Mouse (Mus musculus) CH12.LX (cell line): ENCODE measurements around the gene Abcd3. TPM values are rescaled to one million over a fixed set of nuclear protein-coding genes. Genes with fewer than 3 reads are reported as not detected.
"Not testable (repeated sequence)": the region's sequence is repeated elsewhere in the genome, so short reads cannot be mapped to it uniquely, and the experiment has no call there.

Source experiments
- DNase-seq: peaks from one replicate; pipeline ENCODE4 v3.0.0-alpha.2; 2013; ENCODE audit errors: extremely low read depth
- H3K27ac ChIP-seq: 2 replicates; pipeline ENCODE4 v1.5.1; 2012; ENCODE audit warnings: low read depth, mild to moderate bottlenecking, control low read depth, moderate library complexity; ENCODE audit not compliant: insufficient read depth
- H3K27me3 ChIP-seq: replicated peaks from 2 replicates; pipeline ENCODE3; 2012; ENCODE audit warnings: inconsistent platforms
- H3K36me3 ChIP-seq, 2 experiments: replicated peaks in 1 of 2; 2 replicates each; pipeline versions ENCODE3 to v1.6.1; 2012; ENCODE audit warnings: inconsistent platforms in 1 of 2, low read length in 1 of 2, mild to moderate bottlenecking in 1 of 2, mixed read lengths in 1 of 2, moderate library complexity in 1 of 2; ENCODE audit not compliant: control insufficient read depth in 1 of 2, insufficient read depth in 1 of 2
- H3K4me1 ChIP-seq, 2 experiments: 2 replicates each; pipeline ENCODE4 v1.6.1; 2012; ENCODE audit warnings: inconsistent platforms in 1 of 2, moderate library complexity in 1 of 2; ENCODE audit not compliant: insufficient read depth in 2 of 2, control insufficient read depth in 1 of 2
- H3K4me2 ChIP-seq: 2 replicates; pipeline ENCODE4 v1.6.1; 2012; ENCODE audit warnings: low read depth, mild to moderate bottlenecking, control low read depth; ENCODE audit not compliant: poor library complexity, insufficient read depth, severe bottlenecking
- H3K4me3 ChIP-seq, 3 experiments: fragments of 150-350 bp in 1 of 3; sonication (generic) in 1 of 3; replicated peaks in 1 of 3; 2 replicates each; pipeline versions ENCODE3 to v1.5.1; 2011 to 2012; ENCODE audit warnings: low read depth in 2 of 3, low read length in 2 of 3, mild to moderate bottlenecking in 2 of 3, moderate library complexity in 2 of 3, control low read depth in 1 of 3, improper control_type of control experiment in 1 of 3, inconsistent platforms in 1 of 3, mixed read lengths in 1 of 3; ENCODE audit not compliant: poor library complexity in 1 of 3
- H3K79me2 ChIP-seq: replicated peaks from 2 replicates; pipeline ENCODE4 v1.6.1; 2012; ENCODE audit warnings: mild to moderate bottlenecking, moderate library complexity; ENCODE audit not compliant: control insufficient read depth, poor library complexity, insufficient read depth, severe bottlenecking; ENCODE audit errors: extremely low read depth
- H3K9ac ChIP-seq: 2 replicates; pipeline ENCODE4 v1.6.1; 2012; ENCODE audit warnings: low read depth, mild to moderate bottlenecking, control low read depth, moderate library complexity; ENCODE audit not compliant: insufficient read depth
- H3K9me3 ChIP-seq: replicated peaks from 2 replicates; pipeline ENCODE3; 2012; ENCODE audit warnings: low read length, inconsistent platforms, mixed read lengths
- CTCF ChIP-seq, 2 experiments: IDR thresholded peaks in 1 of 2; conservative IDR thresholded peaks in 1 of 2; 2 replicates each; pipeline ENCODE4 v1.5.1; 2011 to 2012; ENCODE audit warnings: low read depth in 2 of 2, low read length in 2 of 2, improper control_type of control experiment in 1 of 2, inconsistent platforms in 1 of 2, mild to moderate bottlenecking in 1 of 2, moderate library complexity in 1 of 2
- ETS1 ChIP-seq: conservative IDR thresholded peaks from 2 replicates; pipeline ENCODE4 v1.6.1; 2012; ENCODE audit warnings: low read depth, mild to moderate bottlenecking, inconsistent platforms, low read length, improper control_type of control experiment, moderate library complexity
- IRF4 ChIP-seq: IDR thresholded peaks from 2 replicates; pipeline ENCODE4 v1.6.1; 2014; ENCODE audit warnings: low read depth, mild to moderate bottlenecking, inconsistent platforms, low read length, improper control_type of control experiment
- MAX ChIP-seq: IDR thresholded peaks from 2 replicates; pipeline ENCODE4 v1.6.1; 2011; ENCODE audit warnings: low read length, improper control_type of control experiment
- MXI1 ChIP-seq: IDR thresholded peaks from 2 replicates; pipeline ENCODE4 v1.6.1; 2011; ENCODE audit warnings: mild to moderate bottlenecking, low read depth, low read length, improper control_type of control experiment
- NELFE ChIP-seq: IDR thresholded peaks from 2 replicates; pipeline ENCODE4 v1.6.1; 2011; ENCODE audit warnings: low read depth, low read length, improper control_type of control experiment
- RAD21 ChIP-seq: IDR thresholded peaks from 2 replicates; pipeline ENCODE4 v1.6.1; 2011; ENCODE audit warnings: low read depth, mild to moderate bottlenecking, low read length, improper control_type of control experiment, moderate library complexity
- SMC3 ChIP-seq: IDR thresholded peaks from 2 replicates; pipeline ENCODE4 v1.6.1; 2011; ENCODE audit warnings: low read depth, low read length, improper control_type of control experiment
- TBP ChIP-seq: conservative IDR thresholded peaks from 2 replicates; pipeline ENCODE4 v1.6.1; 2011; ENCODE audit warnings: low read depth, low read length, improper control_type of control experiment
- TCF12 ChIP-seq: IDR thresholded peaks from 2 replicates; pipeline ENCODE4 v1.6.1; 2014; ENCODE audit warnings: low read depth, mild to moderate bottlenecking, inconsistent platforms, low read length, improper control_type of control experiment
- dilution Hi-C: fragments of 300-500 bp; cut with MboI; formaldehyde crosslinking; loops from 2 replicates; pipeline ENCODE4 v1.14.3; 2020; ENCODE audit warnings: low sequenced_read_pairs; ENCODE audit not compliant: extremely low pct_unique_long_range_greater_than_20kb, extremely low pct_ligation_motif_present
- in situ Hi-C: fragments of 300-500 bp; cut with MboI; formaldehyde crosslinking; loops from 3 replicates; pipeline ENCODE4 v1.14.3; 2019; ENCODE audit warnings: low sequenced_read_pairs, low pct_ligation_motif_present, low pct_unique_long_range_greater_than_20kb, mixed read lengths
- polyA plus RNA-seq: library from polyadenylated mRNA; unstranded; fragments of >175 nt; gene quantifications from 2 replicates; pipeline ENCODE4 v1.2.1, GENCODE M21; 2012; ENCODE audit warnings: low read depth; ENCODE audit not compliant: insufficient read length
- total RNA-seq, 2 experiments: library from RNA; depleted of rRNA; stranded (reverse); fragments of 300-350 nt in 1 of 2; fragments of >200 nt in 1 of 2; gene quantifications; 2 replicates each; pipeline ENCODE4 v1.2.3; 2012 to 2014

Abcd3 gene
- total and polyA plus RNA-seq, 3 experiments: 53.5 to 65.9 (median 53.8) TPM

DNA sequence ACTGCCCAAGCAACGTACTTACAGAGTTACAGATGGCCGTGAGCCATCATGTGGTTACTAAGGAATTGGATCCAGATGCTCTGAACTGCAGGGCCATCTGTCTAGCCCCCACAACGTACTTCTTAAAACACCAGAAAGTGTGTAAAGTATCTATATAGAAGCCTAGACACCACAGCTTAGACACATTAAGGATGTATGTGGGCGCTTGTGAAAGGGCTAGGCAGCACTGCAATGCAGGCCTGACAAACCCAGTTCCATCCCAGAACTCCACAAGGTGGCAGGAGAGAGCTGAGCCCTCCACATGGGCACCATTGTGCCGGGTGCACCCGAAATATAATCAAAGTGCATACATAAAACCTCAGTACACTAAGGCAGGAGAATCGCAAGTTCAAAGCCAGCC is 37.2 kb downstream of the Abcd3 start:
- Histone ChIP-seq H3K27me3 (no peaks in the 10 kb centered on the region), H3K9ac (no peak overlapping the region), H3K4me2 (no peak overlapping the region), H3K27ac (no peak overlapping the region), H3K4me1 (peaks cover 0 to 4% of the 10 kb centered on the region in 2 experiments; a peak in 1 of 4 replicates), H3K9me3 (no peaks in the 10 kb centered on the region), H3K4me3 (no peak overlapping the region), H3K36me3 (peaks cover 45 to 72% of the 10 kb centered on the region in 2 experiments), H3K79me2 (no peaks in the 10 kb centered on the region; the same call in 1 of the 2 replicates)
- peak; percentile 73 for DNase-seq
- peak; percentile 72 for TF ChIP-seq RAD21
- TF ChIP-seq IRF4: no peak
- peak; percentile 55 to 81 for TF ChIP-seq CTCF (conservative IDR thresholded peaks at IDR 0.05 in 1 of 2, IDR thresholded peaks at IDR 0.05 in 1 of 2; ENCODE audit: low read depth in 2 of 2, low read length in 2 of 2)
- no peak for TF ChIP-seq TBP
- no peak for TF ChIP-seq MXI1
- no peak for TF ChIP-seq ETS1
- TF ChIP-seq MAX: peak; percentile 10; the same call in 1 of the 2 replicates
- no peak for TF ChIP-seq NELFE
- peak; percentile 76 for TF ChIP-seq SMC3
- in situ Hi-C loops (no loop called here), dilution Hi-C loops (no loop called here)

DNA sequence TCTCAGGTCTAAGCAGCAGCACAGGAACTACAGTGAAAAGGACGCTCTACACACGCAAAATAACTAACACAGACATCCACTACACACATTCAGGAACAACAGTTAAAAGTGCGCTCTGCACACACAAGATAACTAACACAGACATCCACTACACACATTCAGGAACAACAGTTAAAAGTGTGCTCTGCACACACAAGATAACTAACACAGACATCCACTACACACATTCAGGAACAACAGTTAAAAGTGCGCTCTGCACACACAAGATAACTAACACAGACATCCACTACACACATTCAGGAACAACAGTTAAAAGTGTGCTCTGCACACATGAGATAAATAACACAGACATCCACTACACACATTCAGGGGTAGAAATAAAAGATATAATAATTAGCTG is 41.8 kb downstream of the Abcd3 start:
- in situ Hi-C loops: not testable (repeated sequence)

DNA sequence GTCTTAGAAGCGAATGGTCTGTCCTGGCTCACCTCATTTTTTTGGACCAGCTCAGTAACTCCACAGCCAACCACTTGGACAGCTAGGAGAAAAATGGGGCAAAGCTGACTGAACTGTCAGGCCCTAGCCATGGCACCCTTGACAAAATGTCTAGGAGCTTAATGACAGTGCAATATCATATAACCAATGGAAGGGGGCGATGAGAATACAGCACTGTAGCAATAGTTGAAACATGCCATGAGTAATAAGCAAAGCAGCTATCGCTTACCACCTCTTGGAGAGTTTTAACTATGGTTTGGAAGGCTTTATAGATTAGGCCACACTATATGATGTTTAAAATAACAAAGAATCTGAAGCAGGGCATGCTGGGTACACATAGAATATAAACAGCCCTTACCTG is 46.3 kb downstream of the Abcd3 start:
- in situ Hi-C loops: no loop called here
- H3K4me3 ChIP-seq: no peak overlapping the region
- no peak for TF ChIP-seq TCF12
- peaks cover 0 to 20% of the 10 kb centered on the region in 2 experiments; a peak in 2 of 4 replicates for H3K4me1 ChIP-seq
- no peaks in the 10 kb centered on the region for H3K9me3 ChIP-seq
- no peaks in the 10 kb centered on the region for H3K79me2 ChIP-seq
- H3K36me3 ChIP-seq: peaks cover 74 to 81% of the 10 kb centered on the region in 2 experiments
- no peak overlapping the region for H3K9ac ChIP-seq
- no peak for DNase-seq
- H3K27me3 ChIP-seq: no peaks in the 10 kb centered on the region
- dilution Hi-C loops: no loop called here
- H3K4me2 ChIP-seq: no peak overlapping the region
- no peak overlapping the region for H3K27ac ChIP-seq

More for the DNA sequence above, 41.8 kb downstream of the Abcd3 start:
- H3K9me3 ChIP-seq, dilution Hi-C loops, H3K4me1 ChIP-seq, H3K4me3 ChIP-seq, H3K79me2 ChIP-seq, H3K27ac ChIP-seq, DNase-seq, H3K9ac ChIP-seq, H3K27me3 ChIP-seq, H3K4me2 ChIP-seq: not testable (repeated sequence)
- H3K36me3 ChIP-seq: peaks cover 63 to 81% of the 10 kb centered on the region in 2 experiments
